Mouse (Mus musculus): ENCODE results near the gene Dlg4.

Gene Dlg4

DNA sequence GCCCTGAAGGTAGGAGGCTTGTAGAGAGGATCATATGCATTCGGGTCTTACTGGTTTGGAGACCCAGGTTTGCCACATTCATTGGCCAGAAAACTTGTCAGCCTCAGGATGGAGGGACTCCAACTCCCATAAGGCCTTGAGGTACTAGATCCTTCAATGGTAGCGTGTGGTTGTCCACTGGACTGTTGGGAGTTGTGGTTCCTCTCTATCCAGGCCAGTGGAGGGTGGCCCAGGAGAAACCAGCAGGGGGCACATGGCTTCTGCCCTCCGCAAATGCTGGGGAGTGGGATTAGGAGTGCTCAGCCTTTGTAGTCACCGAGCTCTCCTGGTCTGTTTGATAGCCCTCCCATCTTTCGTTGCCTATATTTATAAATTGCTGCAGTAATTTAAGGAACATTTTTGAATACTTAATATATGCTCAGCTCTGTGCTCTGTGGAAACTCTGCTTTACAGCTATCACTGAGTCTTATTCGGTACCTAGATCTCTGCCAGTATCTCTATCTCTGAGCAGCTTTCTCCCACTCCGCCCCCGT, 4.1 kb downstream of the Dlg4 start:
- DNase-seq = peak; percentile 91

GRCm38 (mm10) chr11:70021264-70022132, 4.8 kb downstream of the Dlg4 start:
- peak; percentile 98 for DNase-seq

DNA sequence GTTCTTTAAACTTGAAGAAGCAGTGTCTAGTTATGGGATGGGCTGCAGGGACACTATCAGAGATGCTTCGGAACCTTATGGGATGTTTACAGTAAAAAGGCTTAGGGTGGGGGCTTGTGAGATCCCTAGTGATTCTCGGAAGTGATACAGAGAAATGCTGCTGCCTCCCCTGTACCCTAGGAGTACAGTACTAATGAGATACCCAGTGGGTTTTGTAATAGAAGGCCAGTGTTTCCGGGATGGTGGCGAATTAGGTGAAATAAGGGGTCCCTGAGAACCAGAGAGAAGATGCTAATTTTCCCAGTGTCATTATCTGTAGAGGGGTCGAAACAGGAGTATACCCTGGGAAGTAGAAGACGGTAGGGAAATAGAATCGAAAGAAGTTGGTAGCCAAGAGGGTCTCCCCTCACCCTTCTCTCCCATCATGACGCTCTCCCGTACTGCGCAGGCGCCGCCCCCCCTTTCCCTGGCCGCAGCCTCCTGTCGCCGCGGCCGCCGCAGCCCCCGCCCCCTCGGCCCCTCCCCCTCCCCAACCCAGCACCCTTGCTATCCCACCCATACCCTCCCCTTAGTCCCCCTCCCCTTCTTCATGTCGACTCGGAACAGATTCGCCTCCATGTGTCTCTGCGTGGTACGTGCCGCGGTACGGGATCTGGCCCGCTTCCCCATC, 6.9 kb downstream of the Dlg4 start:
- no peak for DNase-seq

DNA sequence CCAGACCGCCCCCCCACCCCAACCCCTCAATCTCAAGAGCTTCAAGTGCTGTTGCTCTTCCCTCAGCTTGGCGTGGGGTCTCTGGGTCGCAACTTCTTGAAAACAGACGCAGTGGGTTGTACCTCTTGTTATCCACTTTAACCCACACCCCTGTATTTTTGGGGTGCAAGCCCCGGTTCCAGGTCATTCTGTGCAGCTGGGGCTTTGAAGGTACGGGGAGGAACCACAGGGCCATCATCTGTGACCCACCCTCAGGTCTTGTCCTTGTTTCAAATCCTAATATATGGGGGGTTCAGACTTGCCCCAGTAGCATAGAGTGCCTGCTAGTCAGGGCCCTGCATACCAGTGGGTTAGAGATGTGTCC, 7.4 kb downstream of the Dlg4 start:
- DNase-seq = no peak

DNA sequence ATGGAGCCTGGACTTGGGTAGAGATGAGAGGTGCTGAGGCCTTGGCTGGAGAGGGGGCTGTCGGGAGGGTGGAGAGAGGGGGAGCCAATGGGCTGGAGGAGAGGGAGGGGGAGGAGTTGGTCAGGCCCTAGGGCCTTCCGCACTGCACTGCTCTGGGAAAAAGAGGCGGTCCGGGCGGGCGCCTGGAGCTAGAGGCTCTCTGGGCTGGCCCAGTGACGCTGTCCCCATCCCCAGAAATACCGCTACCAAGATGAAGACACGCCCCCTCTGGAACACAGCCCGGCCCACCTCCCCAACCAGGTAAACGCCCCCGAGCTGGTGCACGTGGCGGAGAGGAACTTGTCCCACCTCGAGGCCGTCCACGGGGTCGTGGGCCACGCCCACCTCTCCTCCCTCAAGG, 9.9 kb downstream of the Dlg4 start:
- DNase-seq = peak; percentile 30

DNA sequence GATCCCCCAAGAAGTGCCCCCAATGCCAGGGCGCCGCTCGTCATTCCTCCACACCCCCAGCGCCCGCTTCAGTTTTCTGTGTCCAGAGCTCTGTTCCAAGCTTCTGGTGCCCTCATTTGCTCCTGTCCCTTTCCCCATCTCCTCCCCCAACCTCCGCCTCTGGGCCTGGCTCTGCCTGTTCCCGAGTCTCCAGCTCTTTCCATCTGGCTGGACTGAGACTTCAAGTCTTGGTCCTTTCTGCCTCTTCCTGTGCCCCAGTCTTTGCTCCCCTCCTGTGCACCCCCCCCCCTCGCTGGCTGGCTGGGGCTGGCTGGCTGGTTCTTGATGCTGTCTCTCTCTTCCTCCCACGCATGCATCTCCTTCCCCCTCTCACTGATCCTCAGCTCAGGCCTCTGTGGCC, 10.7 kb downstream of the Dlg4 start:
- DNase-seq = no peak

DNA sequence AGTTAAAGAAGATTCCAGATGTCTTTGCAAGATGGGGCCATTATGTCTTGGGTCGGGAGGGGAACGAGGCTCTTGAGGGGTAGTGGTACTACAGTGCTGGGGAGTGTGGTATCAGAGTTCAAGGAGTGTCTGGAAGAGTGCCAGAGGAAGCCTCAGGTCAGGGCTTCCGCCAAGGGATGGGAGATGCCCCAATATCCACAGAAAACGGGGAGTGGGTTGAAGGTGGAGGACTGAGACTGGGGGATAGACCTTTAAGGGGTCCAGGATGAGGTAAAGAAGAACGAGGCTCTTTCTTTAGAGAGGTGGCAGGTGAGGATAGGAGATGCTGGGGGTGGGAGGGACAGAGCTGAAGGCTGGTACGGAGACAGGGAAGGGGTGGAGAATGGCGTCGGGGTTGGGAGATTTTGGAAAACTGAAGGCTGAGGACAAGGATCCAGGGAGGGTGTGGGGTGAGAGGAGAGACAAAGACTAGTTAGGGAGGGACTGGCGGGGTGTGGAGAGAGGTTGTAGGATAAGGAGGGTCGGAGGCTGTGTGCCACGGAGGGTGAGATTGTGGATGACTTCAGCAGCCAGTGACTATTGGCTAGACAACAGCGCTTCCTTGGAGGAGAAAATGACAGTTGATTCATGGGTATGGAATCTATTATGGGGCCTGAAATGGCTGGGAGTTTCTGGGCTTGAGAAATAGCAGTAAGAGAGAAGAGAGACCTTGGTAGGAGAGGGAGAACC, 11.8 kb downstream of the Dlg4 start:
- no peak for DNase-seq

GRCm38 (mm10) chr11:70029130-70029801, 12.5 kb downstream of the Dlg4 start:
- peak; percentile 65 for DNase-seq

DNA sequence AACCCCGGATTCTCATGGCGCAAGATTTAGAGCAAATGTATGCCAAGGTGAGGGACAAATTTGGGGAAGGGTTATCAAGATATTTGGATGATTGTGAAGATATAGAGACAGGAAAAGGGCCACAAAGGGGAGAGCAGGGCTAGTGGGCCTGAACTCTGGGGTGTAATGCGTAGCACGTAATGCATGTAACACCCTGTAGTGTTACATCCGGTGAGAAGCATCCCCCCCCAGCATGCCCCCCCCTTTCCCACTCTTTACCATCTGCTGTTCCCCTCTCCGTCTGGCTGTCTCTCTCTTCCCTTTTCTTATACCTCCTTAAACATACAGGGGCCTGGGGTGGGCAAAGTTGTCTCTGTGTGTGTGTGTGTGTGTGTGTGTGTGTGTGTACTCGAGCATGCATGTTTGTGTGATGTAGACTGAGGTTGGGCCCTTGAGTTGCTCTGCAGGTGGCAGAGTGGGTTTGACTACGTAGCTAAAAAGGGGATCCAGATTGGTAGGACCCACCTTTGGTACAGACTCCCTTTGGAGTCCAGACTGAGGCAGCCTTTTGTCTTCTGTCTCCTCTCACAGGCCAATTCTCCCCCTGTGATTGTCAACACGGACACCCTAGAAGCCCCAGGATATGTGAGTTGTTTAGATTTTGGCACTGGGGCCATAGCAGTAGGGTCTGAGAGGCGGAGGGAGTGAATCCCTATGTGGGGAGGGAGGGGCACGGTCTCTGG, 13.2 kb downstream of the Dlg4 start:
- DNase-seq = no peak

DNA sequence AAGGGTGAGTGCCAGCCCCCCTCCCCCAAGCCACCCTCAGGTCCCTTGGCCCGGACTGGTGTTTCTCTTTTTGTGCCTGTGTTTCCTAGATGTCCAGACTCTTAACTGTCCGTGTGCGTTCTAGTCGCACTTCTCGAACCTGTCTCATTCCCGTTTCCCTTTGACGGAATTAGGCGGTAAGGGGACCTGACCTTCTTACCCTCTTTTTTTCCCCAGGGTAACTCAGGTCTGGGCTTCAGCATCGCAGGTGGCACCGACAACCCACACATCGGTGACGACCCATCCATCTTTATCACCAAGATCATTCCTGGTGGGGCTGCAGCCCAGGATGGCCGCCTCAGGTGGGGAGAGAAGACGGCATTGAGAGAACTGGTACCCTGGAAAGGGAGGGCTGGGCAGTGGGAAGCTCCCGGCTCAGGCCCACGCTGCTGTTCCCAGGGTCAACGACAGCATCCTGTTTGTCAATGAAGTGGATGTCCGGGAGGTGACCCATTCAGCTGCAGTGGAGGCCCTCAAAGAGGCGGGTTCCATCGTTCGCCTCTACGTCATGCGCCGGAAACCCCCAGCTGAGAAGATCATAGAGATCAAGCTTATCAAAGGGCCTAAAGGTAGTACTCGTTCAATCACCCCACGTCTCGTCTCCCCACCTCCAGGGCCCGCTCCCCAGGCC, 14.0 kb downstream of the Dlg4 start:
- no peak for DNase-seq

DNA sequence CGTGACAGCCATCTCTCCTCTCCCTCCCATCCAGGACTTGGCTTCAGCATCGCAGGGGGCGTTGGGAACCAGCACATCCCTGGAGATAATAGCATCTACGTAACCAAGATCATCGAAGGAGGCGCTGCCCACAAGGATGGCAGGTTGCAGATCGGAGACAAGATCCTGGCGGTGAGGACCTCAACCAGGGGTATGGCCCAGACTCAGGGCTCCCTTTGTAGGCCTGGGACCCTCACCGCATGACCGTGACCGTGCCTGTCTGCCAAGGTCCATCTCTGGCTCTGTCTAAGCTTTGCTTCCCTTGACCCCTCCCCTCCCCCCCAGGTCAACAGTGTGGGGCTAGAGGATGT, 14.6 kb downstream of the Dlg4 start:
- no peak for DNase-seq

- no peak for DNase-seq
Observed at GRCm38 (mm10) chr11:70038174-70038573, 21.4 kb downstream of the Dlg4 start.

- no peak for DNase-seq
Observed at GRCm38 (mm10) chr11:70039631-70040030, 22.9 kb downstream of the Dlg4 start.

- no peak for DNase-seq
Observed at GRCm38 (mm10) chr11:70040184-70040583, 23.4 kb downstream of the Dlg4 start.

DNA sequence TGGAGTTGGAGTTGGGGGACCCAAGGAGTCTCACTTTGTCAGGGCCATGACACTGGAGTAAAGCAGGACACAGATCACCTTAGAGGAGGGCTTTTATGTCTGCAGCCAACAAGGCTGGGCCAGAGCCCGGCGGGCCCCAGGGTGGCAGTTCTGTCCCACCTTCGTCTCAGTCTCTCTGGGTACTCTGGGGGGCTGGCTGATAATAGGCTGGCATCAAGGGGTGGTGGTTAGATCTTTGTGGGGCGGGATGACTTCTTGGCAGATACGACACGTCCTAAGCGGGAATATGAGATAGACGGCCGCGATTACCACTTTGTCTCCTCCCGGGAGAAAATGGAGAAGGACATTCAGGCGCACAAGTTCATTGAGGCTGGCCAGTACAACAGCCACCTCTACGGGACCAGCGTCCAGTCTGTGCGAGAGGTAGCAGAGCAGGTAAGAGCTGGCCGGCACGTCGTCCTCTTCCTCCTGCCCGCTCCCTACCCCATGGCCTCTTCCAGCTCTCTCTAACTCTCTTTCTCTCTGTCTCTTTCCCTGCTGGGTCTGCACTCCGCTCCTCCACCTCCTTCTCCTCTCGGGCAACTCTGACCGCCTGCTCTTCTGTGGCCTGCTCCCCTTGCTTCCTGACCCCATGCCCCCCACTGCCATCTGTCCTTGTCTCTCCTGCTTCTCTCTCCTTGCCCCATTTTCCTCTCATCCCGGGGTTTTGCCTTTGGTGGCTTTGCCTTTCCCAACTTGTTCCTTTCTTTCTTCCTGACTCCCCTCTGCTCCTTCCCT, 25.8 kb downstream of the Dlg4 start:
- DNase-seq = no peak

DNA sequence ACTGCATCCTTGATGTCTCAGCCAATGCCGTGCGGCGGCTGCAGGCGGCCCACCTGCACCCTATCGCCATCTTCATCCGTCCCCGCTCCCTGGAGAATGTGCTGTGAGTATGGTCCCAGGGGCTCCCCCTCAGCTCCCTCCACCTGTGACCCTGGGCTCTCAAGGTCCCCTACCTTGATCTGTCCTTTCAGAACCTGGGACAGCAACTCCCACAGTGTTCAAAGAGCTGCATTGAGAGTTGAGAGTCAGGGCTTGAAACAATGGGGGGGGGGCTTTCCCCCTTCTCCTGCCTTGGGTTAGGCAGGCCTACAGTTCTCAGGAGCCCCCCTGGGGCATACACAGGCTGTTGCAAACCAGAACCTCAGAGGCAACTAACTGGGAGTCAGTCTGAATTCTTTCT, 26.9 kb downstream of the Dlg4 start:
- DNase-seq = no peak

- no peak for DNase-seq
Observed at GRCm38 (mm10) chr11:70045435-70045834, 28.7 kb downstream of the Dlg4 start.

DNA sequence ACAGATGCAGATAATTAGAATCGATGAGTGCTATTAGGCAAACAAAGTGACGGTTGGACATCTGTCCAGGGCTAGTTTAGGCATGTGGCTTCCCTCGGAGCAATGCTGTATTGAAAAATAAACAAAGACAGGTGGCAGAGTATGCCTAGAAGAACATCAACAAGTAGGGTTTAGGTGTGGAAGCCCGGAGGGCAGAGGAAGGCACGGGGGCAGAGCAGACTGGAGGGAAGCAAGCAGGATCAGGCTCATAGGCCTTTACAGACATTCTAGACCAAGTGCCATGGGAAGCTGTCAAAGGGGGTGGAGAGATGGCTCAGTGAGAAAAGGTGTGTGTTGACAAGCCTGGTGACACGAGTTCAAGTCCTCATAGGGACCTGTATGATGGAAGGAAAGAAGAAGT, 32.6 kb downstream of the Dlg4 start:
- DNase-seq = no peak

DNA sequence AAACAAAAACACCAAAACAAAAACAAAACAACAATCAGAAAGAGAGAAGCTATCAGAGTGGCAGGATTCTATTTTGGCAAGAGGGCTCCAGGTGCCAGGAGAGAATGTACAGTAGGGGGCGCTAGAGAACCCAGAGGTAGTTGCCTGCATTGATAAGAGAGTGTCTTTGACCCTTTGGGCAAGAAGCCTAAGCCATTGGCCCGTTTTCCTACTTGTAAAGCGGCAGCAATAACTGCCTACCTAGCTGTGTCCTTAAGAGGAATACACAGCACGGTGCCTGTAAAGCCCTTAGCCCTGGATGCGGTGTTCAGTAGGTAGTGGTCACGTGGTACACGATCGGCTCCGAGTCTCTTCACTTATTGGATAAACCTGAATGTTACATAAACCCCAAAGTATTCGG, 33.1 kb downstream of the Dlg4 start:
- DNase-seq = no peak

- DNase-seq = no peak
Observed at GRCm38 (mm10) chr11:70053156-70053555, 36.4 kb downstream of the Dlg4 start.
